ENCODE assay signal across 9 mouse cellular contexts in the genomic region with DNA sequence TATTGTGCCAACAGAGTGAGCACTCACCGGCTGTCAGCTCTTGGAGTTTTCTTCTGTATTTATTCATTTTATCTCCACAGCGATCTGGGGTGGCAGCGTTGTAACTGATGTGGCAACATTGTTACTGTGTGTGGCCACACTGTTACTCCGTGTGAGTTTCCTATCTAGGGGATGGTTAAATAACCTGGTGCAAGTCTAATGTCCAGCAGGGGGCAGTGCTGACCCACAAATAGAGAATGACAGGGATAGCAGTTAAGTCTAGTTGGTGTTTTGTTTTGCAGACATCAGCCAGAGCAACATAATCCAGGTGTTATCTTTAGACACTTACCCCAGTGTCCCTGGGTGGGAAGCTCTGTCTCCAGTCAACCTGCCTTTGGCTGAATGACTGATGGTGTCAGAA. TPM values are rescaled to one million over a fixed set of nuclear protein-coding genes. Genes with fewer than 3 reads are reported as not detected.
A peak's percentile ranks its signal among the peaks of the same experiment; 100 is the strongest.
DNase-seq lines count a peak whose midpoint lies in the region; ATAC-seq and TF ChIP-seq lines count a peak whose summit lies in the region.
"Had no signal": no experiment of that assay in that cellular context is flagged by ENCODE, and none has a peak within 500 bp of the region (broad histone marks: within the 10 kb centered on the region; RNA-seq: fewer than 3 reads in every experiment).

No protein-coding gene starts in this region.

- no peaks in the 10 kb centered on the region for H3K9me3 ChIP-seq in E14TG2a.4 (ENCODE audit: low read length)
- no peaks in the 10 kb centered on the region for H3K9me3 ChIP-seq in lung, postnatal 0 days (ENCODE audit: low read length)

- no peak overlapping the region for H3K4me2 ChIP-seq in lung, postnatal 0 days (replicated peaks; ENCODE audit: low read depth, low read length)

- H3K4me3 ChIP-seq in E14TG2a.4 (replicated peaks; ENCODE audit: low read length), result no peak overlapping the region
- no peak overlapping the region for H3K4me3 ChIP-seq in lung, postnatal 0 days (ENCODE audit: low read depth, low read length)

- 8% methylated on average over 4 of the region's 4 CpGs for WGBS in large intestine, adult 2 months
- WGBS in lung, postnatal 0 days, result 7% methylated on average over 4 of the region's 4 CpGs

- 0 out of 2 replicates have a peak, but pooled peaks cover under 1% of the 10 kb centered on the region for H3K4me1 ChIP-seq in E14TG2a.4 (replicated peaks; ENCODE audit: low read depth, low read length)
- H3K4me1 ChIP-seq in lung, postnatal 0 days (ENCODE audit: insufficient read depth, low read depth, low read length), result no peaks in the 10 kb centered on the region

- TF ChIP-seq CTCF in E14TG2a.4 (conservative IDR thresholded peaks at IDR 0.05; ENCODE audit: low read length), result peak; percentile 74
- TF ChIP-seq CTCF in lung, postnatal 0 days (IDR thresholded peaks at IDR 0.05), result peak; percentile 91

- no peaks in the 10 kb centered on the region for H3K36me3 ChIP-seq in E14TG2a.4 (ENCODE audit: insufficient read depth, low read length)
- no peaks in the 10 kb centered on the region for H3K36me3 ChIP-seq in lung, postnatal 0 days (ENCODE audit: insufficient read depth, low read length)

- no peak for TF ChIP-seq EP300 in lung, postnatal 0 days (IDR thresholded peaks at IDR 0.05)

- no peak overlapping the region for H3K9ac ChIP-seq in lung, postnatal 0 days (replicated peaks; ENCODE audit: low read depth)

- H3K27me3 ChIP-seq in E14TG2a.4 (ENCODE audit: insufficient read depth, low read length), result peaks cover 23% of the 10 kb centered on the region
- no peaks in the 10 kb centered on the region for H3K27me3 ChIP-seq in lung, postnatal 0 days (replicated peaks; ENCODE audit: insufficient read depth, low read length)

- peak; percentile 90 for DNase-seq in adrenal gland, postnatal 14 days
- DNase-seq in embryo, embryonic 9.5 days (ENCODE audit: extremely low spot score), result peak; percentile 74
- DNase-seq in heart, adult 9 months (ENCODE audit: low spot score in 2 of 2), result peak; percentile 48 to 72
- peak; percentile 64 for DNase-seq in large intestine, adult 2 months (ENCODE audit: low read depth, low spot score)
- DNase-seq in lung, postnatal 0 days (ENCODE audit: low spot score), result peak; percentile 89
- peak; percentile 86 for DNase-seq in retina, postnatal 7 days (ENCODE audit: low read depth, low spot score)
- DNase-seq in urinary bladder, postnatal 14 days (ENCODE audit: low spot score), result peak; percentile 84

- no peak overlapping the region for H3K27ac ChIP-seq in lung, postnatal 0 days (ENCODE audit: low read length)

- peak; percentile 43; the same call in 1 of the 2 replicates for ATAC-seq in lung, postnatal 0 days

RNA-seq across cellular contexts. Expression of a gene that starts 23.1 kb away (rescaled TPM):
- total RNA-seq in adrenal gland, postnatal 14 days (2021), result 113 and 124 TPM in 2 replicates
- polyA plus RNA-seq in large intestine, adult 2 months (2012; rRNA removed), result 80.7 and 107 TPM in 2 replicates
- 68.2 and 75.8 TPM in 2 replicates for polyA plus RNA-seq in lung, postnatal 0 days (2015; fragmentation: Nextera tagmentation; extraction: Ambion mirVana)

RNA-seq across cellular contexts. Expression of a gene that starts 24.3 kb away (rescaled TPM):
- 0.56 and 6.7 TPM in 2 replicates for total RNA-seq in adrenal gland, postnatal 14 days (2021)
- polyA plus RNA-seq in large intestine, adult 2 months (2012; rRNA removed), result 6.9 and 8.0 TPM in 2 replicates
- 4.3 and 5.2 TPM in 2 replicates for polyA plus RNA-seq in lung, postnatal 0 days (2015; fragmentation: Nextera tagmentation; extraction: Ambion mirVana)

RNA-seq across cellular contexts. Expression of a gene that starts 27.4 kb away (rescaled TPM):
- not detected in 2 replicates for total RNA-seq in adrenal gland, postnatal 14 days (2021)
- not detected in 2 replicates for polyA plus RNA-seq in large intestine, adult 2 months (2012; rRNA removed)
- polyA plus RNA-seq in lung, postnatal 0 days (2015; fragmentation: Nextera tagmentation; extraction: Ambion mirVana), result 0.11 TPM in 1 of 2 replicates, not detected in the other
- polyA plus RNA-seq: liver, embryonic 16.5 days had no signal

RNA-seq across cellular contexts. Expression of a gene that starts 46.1 kb away (rescaled TPM):
- total RNA-seq in adrenal gland, postnatal 14 days (2021), result 1,730 and 1,808 TPM in 2 replicates
- polyA plus RNA-seq in large intestine, adult 2 months (2012; rRNA removed), result 760 and 804 TPM in 2 replicates
- polyA plus RNA-seq in lung, postnatal 0 days (2015; fragmentation: Nextera tagmentation; extraction: Ambion mirVana), result 408 and 474 TPM in 2 replicates

RNA-seq across cellular contexts. Expression of a gene that starts 54.3 kb away (rescaled TPM):
- total RNA-seq in adrenal gland, postnatal 14 days (2021), result 0.41 TPM in 1 of 2 replicates, not detected in the other
- polyA plus RNA-seq in large intestine, adult 2 months (2012; rRNA removed), result 0.73 and 1.2 TPM in 2 replicates
- 4.7 and 5.1 TPM in 2 replicates for polyA plus RNA-seq in lung, postnatal 0 days (2015; fragmentation: Nextera tagmentation; extraction: Ambion mirVana)
